Mouse (Mus musculus): ENCODE data around the gene Hmgb2. TPM values are rescaled to one million over a fixed set of nuclear protein-coding genes. Genes with fewer than 3 reads are reported as not detected.
"Not testable (repeated sequence)": the region's sequence is repeated elsewhere in the genome, so short reads cannot be mapped to it uniquely, and the experiment has no call there.

The Hmgb2 gene
- total and polyA plus RNA-seq, 3 experiments = 144 to 241 (median 165) TPM

DNA sequence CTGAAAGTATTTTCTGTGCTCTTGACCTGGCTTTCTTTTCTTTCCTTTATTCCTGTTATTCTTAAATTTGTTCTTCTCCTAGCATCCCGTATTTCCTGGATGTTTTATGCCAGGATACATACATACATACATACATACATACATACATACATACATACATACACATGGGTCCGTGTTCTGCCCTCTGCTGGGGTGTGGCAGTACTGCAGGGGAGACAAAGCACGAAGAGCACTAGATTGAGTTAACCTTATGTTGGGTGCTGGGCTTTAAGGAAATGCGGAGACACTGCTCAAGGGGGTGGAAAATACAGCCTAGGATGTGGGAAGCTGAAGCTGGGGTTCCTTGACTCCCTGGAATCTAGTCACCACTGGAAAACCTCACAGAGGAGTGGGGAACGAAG is 8.1 kb upstream of the Hmgb2 start:
- DNase-seq (ENCODE audit: extremely low read depth) = no peak
- TF ChIP-seq NELFE (IDR thresholded peaks at IDR 0.05; ENCODE audit: low read depth, low read length) (no peak), SMC3 (IDR thresholded peaks at IDR 0.05; ENCODE audit: low read depth, low read length) (peak; percentile 79), BHLHE40 (IDR thresholded peaks at IDR 0.05; ENCODE audit: low read depth, low read length) (no peak), TBP (conservative IDR thresholded peaks at IDR 0.05; ENCODE audit: low read depth, low read length) (no peak), RAD21 (IDR thresholded peaks at IDR 0.05; ENCODE audit: low read depth, low read length) (peak; percentile 33), MXI1 (IDR thresholded peaks at IDR 0.05; ENCODE audit: low read depth, low read length) (no peak), CTCF (conservative IDR thresholded peaks at IDR 0.05 in 1 of 2, IDR thresholded peaks at IDR 0.05 in 1 of 2; ENCODE audit: low read depth in 2 of 2, low read length in 2 of 2) (peak; percentile 74 to 88)
- dilution Hi-C loops (cut with MboI; ENCODE audit: extremely low pct_ligation_motif_present, extremely low pct_unique_long_range_greater_than_20kb, low sequenced_read_pairs) (no loop called here), in situ Hi-C loops (cut with MboI; ENCODE audit: low pct_ligation_motif_present, low pct_unique_long_range_greater_than_20kb, low sequenced_read_pairs) (no loop called here)
- no peaks in the 10 kb centered on the region for H3K4me1 ChIP-seq (ENCODE audit: control insufficient read depth in 1 of 2, insufficient read depth in 2 of 2)
- no peaks in the 10 kb centered on the region for H3K27me3 ChIP-seq (replicated peaks)
- H3K4me2 ChIP-seq (ENCODE audit: insufficient read depth, low read depth, poor library complexity, severe bottlenecking) = no peak overlapping the region
- no peak overlapping the region for H3K4me3 ChIP-seq (replicated peaks in 1 of 3; ENCODE audit: low read depth in 2 of 3, low read length in 2 of 3, poor library complexity in 1 of 3)
- no peak overlapping the region for H3K27ac ChIP-seq (ENCODE audit: insufficient read depth, low read depth)
- H3K9me3 ChIP-seq (replicated peaks; ENCODE audit: low read length) = no peaks in the 10 kb centered on the region
- H3K9ac ChIP-seq (ENCODE audit: insufficient read depth, low read depth) = no peak overlapping the region
- no peaks in the 10 kb centered on the region for H3K79me2 ChIP-seq (replicated peaks; ENCODE audit: control insufficient read depth, extremely low read depth, insufficient read depth, poor library complexity, severe bottlenecking)
- peaks cover 0 to 5% of the 10 kb centered on the region in 2 experiments for H3K36me3 ChIP-seq (replicated peaks in 1 of 2; ENCODE audit: control insufficient read depth in 1 of 2, insufficient read depth in 1 of 2, low read length in 1 of 2)

DNA sequence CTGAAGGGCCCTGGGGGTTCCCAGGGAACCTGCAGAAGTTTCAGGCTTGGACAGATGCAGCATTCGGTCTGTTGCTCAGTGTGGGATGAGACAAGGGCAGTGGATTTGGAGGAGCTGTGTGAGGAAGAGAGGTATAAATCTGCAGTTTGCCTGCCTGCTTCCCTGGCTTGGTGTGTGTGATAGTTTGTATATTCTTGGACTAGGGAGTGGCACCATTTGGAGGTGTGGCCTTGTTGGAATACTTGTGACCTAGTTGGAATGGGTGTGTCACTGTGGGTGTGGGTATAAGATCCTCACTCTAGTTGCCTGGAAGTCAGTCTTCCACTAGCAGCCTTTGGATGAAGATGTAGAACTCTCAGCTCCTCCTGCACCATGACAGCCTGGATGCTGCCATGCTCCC is 6.2 kb upstream of the Hmgb2 start:
- H3K79me2 ChIP-seq (replicated peaks; ENCODE audit: control insufficient read depth, extremely low read depth, insufficient read depth, poor library complexity, severe bottlenecking); H3K36me3 ChIP-seq (replicated peaks in 1 of 2; ENCODE audit: control insufficient read depth in 1 of 2, insufficient read depth in 1 of 2, low read length in 1 of 2); in situ Hi-C loops (cut with MboI; ENCODE audit: low pct_ligation_motif_present, low pct_unique_long_range_greater_than_20kb, low sequenced_read_pairs); dilution Hi-C loops (cut with MboI; ENCODE audit: extremely low pct_ligation_motif_present, extremely low pct_unique_long_range_greater_than_20kb, low sequenced_read_pairs); H3K4me3 ChIP-seq (replicated peaks in 1 of 3; ENCODE audit: low read depth in 2 of 3, low read length in 2 of 3, poor library complexity in 1 of 3); H3K4me1 ChIP-seq (ENCODE audit: control insufficient read depth in 1 of 2, insufficient read depth in 2 of 2); H3K9me3 ChIP-seq (replicated peaks; ENCODE audit: low read length); H3K27me3 ChIP-seq (replicated peaks); DNase-seq (ENCODE audit: extremely low read depth); H3K4me2 ChIP-seq (ENCODE audit: insufficient read depth, low read depth, poor library complexity, severe bottlenecking); H3K9ac ChIP-seq (ENCODE audit: insufficient read depth, low read depth); H3K27ac ChIP-seq (ENCODE audit: insufficient read depth, low read depth): not testable (repeated sequence)

DNA sequence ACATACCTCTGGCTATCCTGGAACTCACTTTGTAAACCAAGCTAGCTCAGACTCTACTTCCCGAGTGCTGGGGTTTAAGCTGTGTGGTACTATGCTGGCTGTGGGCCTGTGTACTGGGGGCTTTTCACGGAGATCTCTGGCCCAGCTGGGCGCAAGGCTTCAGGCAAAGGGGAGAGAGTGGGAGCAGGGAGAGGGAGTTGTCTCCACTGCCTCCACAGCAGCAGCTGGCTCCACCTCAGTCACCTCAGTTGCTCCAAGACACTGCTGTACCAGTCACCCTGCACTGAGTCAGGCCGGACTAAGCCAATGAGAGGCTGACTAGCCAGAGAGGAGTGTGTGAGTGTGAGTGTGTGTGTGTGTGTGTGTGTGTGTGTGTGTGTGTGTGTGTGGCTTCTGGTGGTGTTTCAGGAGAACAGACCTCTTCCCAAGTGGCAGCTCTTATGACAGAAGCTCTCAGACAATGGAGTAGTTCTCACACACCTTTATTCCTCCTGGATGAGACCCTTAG is 4.1 kb upstream of the Hmgb2 start:
- H3K9ac ChIP-seq (ENCODE audit: insufficient read depth, low read depth) = no peak overlapping the region
- peaks cover 0 to 9% of the 10 kb centered on the region in 2 experiments for H3K36me3 ChIP-seq (replicated peaks in 1 of 2; ENCODE audit: control insufficient read depth in 1 of 2, insufficient read depth in 1 of 2, low read length in 1 of 2)
- no peak for DNase-seq (ENCODE audit: extremely low read depth)
- dilution Hi-C loops (cut with MboI; ENCODE audit: extremely low pct_ligation_motif_present, extremely low pct_unique_long_range_greater_than_20kb, low sequenced_read_pairs) = no loop called here
- no peak overlapping the region for H3K4me3 ChIP-seq (replicated peaks in 1 of 3; ENCODE audit: low read depth in 2 of 3, low read length in 2 of 3, poor library complexity in 1 of 3)
- TF ChIP-seq EP300 (IDR thresholded peaks at IDR 0.05; ENCODE audit: low read length) (no peak), CTCF (conservative IDR thresholded peaks at IDR 0.05 in 1 of 2, IDR thresholded peaks at IDR 0.05 in 1 of 2; ENCODE audit: low read depth in 2 of 2, low read length in 2 of 2) (no peak), MAZ (IDR thresholded peaks at IDR 0.05; ENCODE audit: low read depth, low read length) (no peak), UBTF (IDR thresholded peaks at IDR 0.05; ENCODE audit: low read depth, low read length) (no peak), IRF4 (IDR thresholded peaks at IDR 0.05; ENCODE audit: low read depth, low read length) (no peak), NELFE (IDR thresholded peaks at IDR 0.05; ENCODE audit: low read depth, low read length) (no peak), ELF1 (IDR thresholded peaks at IDR 0.05; ENCODE audit: low read depth, low read length) (no peak), USF1 (IDR thresholded peaks at IDR 0.05; ENCODE audit: low read depth, low read length) (no peak), BHLHE40 (IDR thresholded peaks at IDR 0.05; ENCODE audit: low read depth, low read length) (no peak), NRF1 (IDR thresholded peaks at IDR 0.05; ENCODE audit: low read depth, low read length) (no peak), SIN3A (IDR thresholded peaks at IDR 0.05; ENCODE audit: low read length) (no peak), GABPA (IDR thresholded peaks at IDR 0.05; ENCODE audit: insufficient replicate concordance, low read depth, low read length) (no peak), USF2 (conservative IDR thresholded peaks at IDR 0.05; ENCODE audit: low read depth, low read length) (no peak), POLR2AphosphoS2 (IDR thresholded peaks at IDR 0.05; ENCODE audit: low read depth, low read length) (no peak), ZC3H11A (IDR thresholded peaks at IDR 0.05; ENCODE audit: low read depth, low read length) (no peak), KAT2A (IDR thresholded peaks at IDR 0.05; ENCODE audit: insufficient replicate concordance, low read length) (no peak)
- no peaks in the 10 kb centered on the region for H3K9me3 ChIP-seq (replicated peaks; ENCODE audit: low read length)
- no peaks in the 10 kb centered on the region for H3K27me3 ChIP-seq (replicated peaks)
- no peak overlapping the region for H3K4me2 ChIP-seq (ENCODE audit: insufficient read depth, low read depth, poor library complexity, severe bottlenecking)
- H3K4me1 ChIP-seq (ENCODE audit: control insufficient read depth in 1 of 2, insufficient read depth in 2 of 2) = peaks cover 0 to 8% of the 10 kb centered on the region in 2 experiments; a peak in 2 of 4 replicates
- H3K79me2 ChIP-seq (replicated peaks; ENCODE audit: control insufficient read depth, extremely low read depth, insufficient read depth, poor library complexity, severe bottlenecking) = peaks cover 8% of the 10 kb centered on the region
- in situ Hi-C loops (cut with MboI; ENCODE audit: low pct_ligation_motif_present, low pct_unique_long_range_greater_than_20kb, low sequenced_read_pairs) = no loop called here
- no peak overlapping the region for H3K27ac ChIP-seq (ENCODE audit: insufficient read depth, low read depth)
